ENCODE assay signal across 8 mouse cellular contexts in genomic region chr2:132264266-132264710, GRCm38 (mm10). TPM values are rescaled to one million over a fixed set of nuclear protein-coding genes. Genes with fewer than 3 reads are reported as not detected.
DNase-seq lines count a peak whose midpoint lies in the region; ATAC-seq and TF ChIP-seq lines count a peak whose summit lies in the region.

No protein-coding gene starts in this region.

- peak overlapping the region; percentile 93 for H3K9ac ChIP-seq in forebrain, embryonic 14.5 days (ENCODE audit: low read length)
- H3K9ac ChIP-seq in liver, embryonic 12.5 days: peak overlapping the region; percentile 91
- H3K9ac ChIP-seq in stomach, embryonic 15.5 days: peak overlapping the region; percentile 58; the same call in 1 of the 2 replicates

- no peaks in the 10 kb centered on the region; the same call in 1 of the 2 replicates for H3K4me1 ChIP-seq in testis, adult 2 months (ENCODE audit: control insufficient read depth, insufficient read depth, low read length)
- H3K4me1 ChIP-seq in forebrain, embryonic 14.5 days (ENCODE audit: control insufficient read depth, insufficient read depth, low read length): peaks cover 14% of the 10 kb centered on the region
- H3K4me1 ChIP-seq in liver, embryonic 12.5 days: peaks cover 30% of the 10 kb centered on the region
- peaks cover 12% of the 10 kb centered on the region; the same call in 1 of the 2 replicates for H3K4me1 ChIP-seq in stomach, embryonic 15.5 days

- peak overlapping the region; percentile 88 for H3K4me3 ChIP-seq in testis, adult 2 months (ENCODE audit: control insufficient read depth, low read depth, low read length)
- peak overlapping the region; percentile 92 for H3K4me3 ChIP-seq in forebrain, embryonic 14.5 days (ENCODE audit: low read depth, low read length)
- peak overlapping the region; percentile 93 for H3K4me3 ChIP-seq in liver, embryonic 12.5 days
- peak overlapping the region; percentile 66 for H3K4me3 ChIP-seq in stomach, embryonic 15.5 days (replicated peaks)

- peak overlapping the region; percentile 71; the same call in 1 of the 2 replicates for H3K27ac ChIP-seq in testis, adult 2 months (ENCODE audit: control insufficient read depth, insufficient read depth, low read depth, low read length)
- H3K27ac ChIP-seq in forebrain, embryonic 14.5 days (ENCODE audit: low read depth, low read length): no peak overlapping the region
- peak overlapping the region; percentile 90 for H3K27ac ChIP-seq in liver, embryonic 12.5 days
- H3K27ac ChIP-seq in stomach, embryonic 15.5 days: no peak overlapping the region

- H3K4me2 ChIP-seq in forebrain, embryonic 14.5 days (ENCODE audit: low read length): peak overlapping the region; percentile 47
- H3K4me2 ChIP-seq in liver, embryonic 12.5 days: peak overlapping the region; percentile 95
- H3K4me2 ChIP-seq in stomach, embryonic 15.5 days: peak overlapping the region; percentile 64

- no peak for TF ChIP-seq POLR2A in testis, adult 2 months (IDR thresholded peaks at IDR 0.05; ENCODE audit: control insufficient read depth, low read depth, low read length)

- no peaks in the 10 kb centered on the region for H3K9me3 ChIP-seq in forebrain, embryonic 14.5 days (replicated peaks; ENCODE audit: control insufficient read depth, low read length)
- H3K9me3 ChIP-seq in liver, embryonic 12.5 days (replicated peaks): no peaks in the 10 kb centered on the region
- H3K9me3 ChIP-seq in stomach, embryonic 15.5 days: no peaks in the 10 kb centered on the region

- no peak for TF ChIP-seq CTCF in testis, adult 2 months (IDR thresholded peaks at IDR 0.05; ENCODE audit: control insufficient read depth, insufficient read depth, insufficient replicate concordance, low read depth, low read length)

- H3K27me3 ChIP-seq in testis, adult 2 months (ENCODE audit: control insufficient read depth, insufficient read depth, low read length): no peaks in the 10 kb centered on the region
- no peaks in the 10 kb centered on the region for H3K27me3 ChIP-seq in forebrain, embryonic 14.5 days (replicated peaks; ENCODE audit: control insufficient read depth, insufficient read depth, low read length)
- no peaks in the 10 kb centered on the region for H3K27me3 ChIP-seq in liver, embryonic 12.5 days (replicated peaks)
- no peaks in the 10 kb centered on the region for H3K27me3 ChIP-seq in stomach, embryonic 15.5 days (replicated peaks)

- WGBS in forebrain, embryonic 14.5 days: 16% methylated on average over 6 of the region's 6 CpGs
- 13% methylated on average over 6 of the region's 6 CpGs for WGBS in liver, embryonic 12.5 days (ENCODE audit: insufficient replicate concordance)
- WGBS in stomach, embryonic 15.5 days: 19% methylated on average over 6 of the region's 6 CpGs

- ATAC-seq in forebrain, embryonic 14.5 days: no peak
- ATAC-seq in liver, embryonic 12.5 days: no peak
- ATAC-seq in stomach, embryonic 15.5 days (ENCODE audit: insufficient read depth, low FRiP score, low read depth): no peak
- no peak for ATAC-seq in erythroid progenitor cell, adult 5-6 weeks (replicated peaks; ENCODE audit: low FRiP score, poor library complexity, severe bottlenecking)

- no peak for DNase-seq in testis, postnatal 14 days (ENCODE audit: low spot score)
- no peak for DNase-seq in forebrain, embryonic 14.5 days (ENCODE audit: low spot score)
- DNase-seq in urinary bladder, adult 18-20 months (ENCODE audit: low spot score in 2 of 2): no peak
- no peak for DNase-seq in ovary, postnatal 14 days (ENCODE audit: low spot score)

- no peaks in the 10 kb centered on the region for H3K36me3 ChIP-seq in testis, adult 2 months (ENCODE audit: control insufficient read depth, insufficient read depth, low read length)
- H3K36me3 ChIP-seq in forebrain, embryonic 14.5 days (ENCODE audit: control insufficient read depth, insufficient read depth, low read length): no peaks in the 10 kb centered on the region
- no peaks in the 10 kb centered on the region for H3K36me3 ChIP-seq in liver, embryonic 12.5 days
- no peaks in the 10 kb centered on the region for H3K36me3 ChIP-seq in stomach, embryonic 15.5 days

RNA-seq across cellular contexts. Expression of gene Cds2, which starts 1.3 kb away (rescaled TPM):
- 10.7 and 13.1 TPM in 2 replicates for polyA plus RNA-seq in testis, adult 2 months (2012; rRNA removed)
- polyA plus RNA-seq in forebrain, embryonic 14.5 days (2014; fragmentation: Nextera tagmentation; extraction: Ambion mirVana): 23.2 and 29.3 TPM in 2 replicates
- polyA plus RNA-seq in liver, embryonic 12.5 days (2016; fragmentation: Nextera tagmentation; extraction: Ambion mirVana): 13.7 and 15.4 TPM in 2 replicates
- 17.0 and 28.7 TPM in 2 replicates for polyA plus RNA-seq in stomach, embryonic 15.5 days (2015; fragmentation: Nextera tagmentation; extraction: Ambion mirVana)
- 12.6 and 16.2 TPM in 2 replicates for total RNA-seq in erythroid progenitor cell, adult 5-6 weeks (2015; ENCODE audit: low replicate concordance)
- total RNA-seq in erythroid progenitor cell, adult 5-6 weeks (2017; ENCODE audit: low replicate concordance): 5.9 and 7.9 TPM in 2 replicates

RNA-seq across cellular contexts. Expression of gene Pcna, which starts 11.2 kb away (rescaled TPM):
- polyA plus RNA-seq in testis, adult 2 months (2012; rRNA removed): 75.1 and 84.2 TPM in 2 replicates
- 217 and 258 TPM in 2 replicates for polyA plus RNA-seq in forebrain, embryonic 14.5 days (2014; fragmentation: Nextera tagmentation; extraction: Ambion mirVana)
- polyA plus RNA-seq in liver, embryonic 12.5 days (2016; fragmentation: Nextera tagmentation; extraction: Ambion mirVana): 353 and 360 TPM in 2 replicates
- polyA plus RNA-seq in stomach, embryonic 15.5 days (2015; fragmentation: Nextera tagmentation; extraction: Ambion mirVana): 244 and 254 TPM in 2 replicates
- 898 and 1,003 TPM in 2 replicates for total RNA-seq in erythroid progenitor cell, adult 5-6 weeks (2015; ENCODE audit: low replicate concordance)
- 562 and 723 TPM in 2 replicates for total RNA-seq in erythroid progenitor cell, adult 5-6 weeks (2017; ENCODE audit: low replicate concordance)

RNA-seq across cellular contexts. Expression of gene Tmem230, which starts 16.7 kb away (rescaled TPM):
- 120 and 139 TPM in 2 replicates for polyA plus RNA-seq in testis, adult 2 months (2012; rRNA removed)
- 51.3 and 53.6 TPM in 2 replicates for polyA plus RNA-seq in forebrain, embryonic 14.5 days (2014; fragmentation: Nextera tagmentation; extraction: Ambion mirVana)
- polyA plus RNA-seq in liver, embryonic 12.5 days (2016; fragmentation: Nextera tagmentation; extraction: Ambion mirVana): 24.4 and 25.7 TPM in 2 replicates
- 40.6 and 41.9 TPM in 2 replicates for polyA plus RNA-seq in stomach, embryonic 15.5 days (2015; fragmentation: Nextera tagmentation; extraction: Ambion mirVana)
- 19.7 and 28.8 TPM in 2 replicates for total RNA-seq in erythroid progenitor cell, adult 5-6 weeks (2015; ENCODE audit: low replicate concordance)
- total RNA-seq in erythroid progenitor cell, adult 5-6 weeks (2017; ENCODE audit: low replicate concordance): 10.1 and 11.7 TPM in 2 replicates

Comparison
In these comparisons a context has a peak if more than half of its experiments do, and no peak if none do; other contexts are left out.
1. H3K27ac ChIP-seq: peak in testis, adult 2 months (single experiment) and liver, embryonic 12.5 days (single experiment); none in forebrain, embryonic 14.5 days (single experiment) and stomach, embryonic 15.5 days (single experiment).
2. Peak in every context shown above with its lines, with median percentiles within 50 percentile points of each other: H3K4me3 ChIP-seq, H3K4me2 ChIP-seq and H3K9ac ChIP-seq.